19 mouse cellular contexts compared by ENCODE assay signal in genomic region chr1:191875006-191875405, GRCm38 (mm10). TPM values are rescaled to one million over a fixed set of nuclear protein-coding genes. Genes with fewer than 3 reads are reported as not detected.
DNase-seq lines count a peak whose midpoint lies in the region; ATAC-seq and TF ChIP-seq lines count a peak whose summit lies in the region.
"Had no signal": no experiment of that assay in that cellular context is flagged by ENCODE, and none has a peak within 500 bp of the region (broad histone marks: within the 10 kb centered on the region; RNA-seq: fewer than 3 reads in every experiment).

No protein-coding gene starts in this region.

- no peak overlapping the region for H3K9ac ChIP-seq in intestine, embryonic 16.5 days (ENCODE audit: low read depth, low read length)
- no peak overlapping the region for H3K9ac ChIP-seq in intestine, embryonic 15.5 days
- no peak overlapping the region for H3K9ac ChIP-seq in liver, embryonic 14.5 days (replicated peaks)
- H3K9ac ChIP-seq in stomach, postnatal 0 days (ENCODE audit: low read length): no peak overlapping the region
- H3K9ac ChIP-seq: embryonic facial prominence, embryonic 13.5 days; heart, embryonic 13.5 days; neural tube, embryonic 13.5 days; stomach, embryonic 15.5 days had no signal

- intact Hi-C loops in gastrocnemius, adult 2 months (cut with DNase I): no loop called here

- no peaks in the 10 kb centered on the region for H3K9me3 ChIP-seq in intestine, embryonic 16.5 days (ENCODE audit: control insufficient read depth, low read length)
- no peaks in the 10 kb centered on the region for H3K9me3 ChIP-seq in intestine, embryonic 15.5 days
- H3K9me3 ChIP-seq in liver, embryonic 14.5 days (ENCODE audit: control insufficient read depth, low read length): no peaks in the 10 kb centered on the region
- H3K9me3 ChIP-seq in stomach, postnatal 0 days (ENCODE audit: control insufficient read depth, low read length): no peaks in the 10 kb centered on the region
- H3K9me3 ChIP-seq: embryonic facial prominence, embryonic 13.5 days; forebrain, embryonic 10.5 days; heart, embryonic 13.5 days; neural tube, embryonic 13.5 days; stomach, embryonic 15.5 days had no signal

- no peak overlapping the region for H3K27ac ChIP-seq in intestine, embryonic 16.5 days (ENCODE audit: low read length)
- no peak overlapping the region for H3K27ac ChIP-seq in intestine, embryonic 15.5 days
- H3K27ac ChIP-seq in liver, embryonic 14.5 days: no peak overlapping the region
- no peak overlapping the region for H3K27ac ChIP-seq in stomach, postnatal 0 days (replicated peaks)
- no peak overlapping the region for H3K27ac ChIP-seq in gastrocnemius, adult 2 months
- H3K27ac ChIP-seq: embryonic facial prominence, embryonic 13.5 days; forebrain, embryonic 10.5 days; heart, embryonic 13.5 days; layer of hippocampus, adult 2 months; neural tube, embryonic 13.5 days; stomach, embryonic 15.5 days had no signal

- H3K27me3 ChIP-seq in intestine, embryonic 16.5 days (replicated peaks; ENCODE audit: control insufficient read depth, insufficient read depth, low read length): no peaks in the 10 kb centered on the region
- H3K27me3 ChIP-seq in intestine, embryonic 15.5 days (replicated peaks): no peaks in the 10 kb centered on the region
- no peaks in the 10 kb centered on the region; the same call in 1 of the 2 replicates for H3K27me3 ChIP-seq in liver, embryonic 14.5 days (ENCODE audit: control insufficient read depth, insufficient read depth, low read length)
- H3K27me3 ChIP-seq in stomach, postnatal 0 days (ENCODE audit: control insufficient read depth, insufficient read depth, low read length): no peaks in the 10 kb centered on the region
- H3K27me3 ChIP-seq: embryonic facial prominence, embryonic 13.5 days; neural tube, embryonic 13.5 days; stomach, embryonic 15.5 days had no signal

- 0 out of 2 replicates have a peak, but pooled peaks cover 6% of the 10 kb centered on the region for H3K4me1 ChIP-seq in intestine, embryonic 16.5 days (ENCODE audit: control insufficient read depth, insufficient read depth, low read length)
- 0 out of 2 replicates have a peak, but pooled peaks cover 7% of the 10 kb centered on the region for H3K4me1 ChIP-seq in intestine, embryonic 15.5 days (replicated peaks)
- peaks cover 16 to 35% of the 10 kb centered on the region in 2 experiments for H3K4me1 ChIP-seq in liver, embryonic 14.5 days (replicated peaks; ENCODE audit: control insufficient read depth in 2 of 2, insufficient read depth in 2 of 2, low read length in 1 of 2)
- H3K4me1 ChIP-seq in stomach, postnatal 0 days (replicated peaks; ENCODE audit: control insufficient read depth, insufficient read depth): no peaks in the 10 kb centered on the region

- 87% methylated on average over 7 of the region's 7 CpGs for WGBS in intestine, embryonic 16.5 days
- WGBS in intestine, embryonic 15.5 days: 83% methylated on average over 7 of the region's 7 CpGs
- 30% methylated on average over 7 of the region's 7 CpGs for WGBS in liver, embryonic 14.5 days (ENCODE audit: insufficient replicate concordance)
- 59% methylated on average over 7 of the region's 7 CpGs for WGBS in stomach, postnatal 0 days

- no peak overlapping the region for H3K4me3 ChIP-seq in intestine, embryonic 16.5 days (ENCODE audit: low read length)
- no peak overlapping the region for H3K4me3 ChIP-seq in intestine, embryonic 15.5 days (replicated peaks)
- no peak overlapping the region for H3K4me3 ChIP-seq in liver, embryonic 14.5 days (ENCODE audit: insufficient read depth in 1 of 2, low read depth in 2 of 2, low read length in 2 of 2)
- no peak overlapping the region for H3K4me3 ChIP-seq in stomach, postnatal 0 days (ENCODE audit: low read depth, low read length)
- no peak overlapping the region for H3K4me3 ChIP-seq in gastrocnemius, adult 2 months
- H3K4me3 ChIP-seq: embryonic facial prominence, embryonic 13.5 days; forebrain, embryonic 10.5 days; heart, embryonic 13.5 days; layer of hippocampus, adult 2 months; neural tube, embryonic 13.5 days; stomach, embryonic 15.5 days had no signal

- no peak overlapping the region for H3K4me2 ChIP-seq in intestine, embryonic 16.5 days (ENCODE audit: low read depth, low read length)
- no peak overlapping the region for H3K4me2 ChIP-seq in intestine, embryonic 15.5 days (replicated peaks)
- H3K4me2 ChIP-seq in liver, embryonic 14.5 days (ENCODE audit: low read depth): peak overlapping the region; percentile 13; the same call in 1 of the 2 replicates
- H3K4me2 ChIP-seq in stomach, postnatal 0 days (replicated peaks; ENCODE audit: low read depth): no peak overlapping the region
- H3K4me2 ChIP-seq: embryonic facial prominence, embryonic 13.5 days; heart, embryonic 13.5 days; neural tube, embryonic 13.5 days; stomach, embryonic 15.5 days had no signal

- TF ChIP-seq EP300 in liver, embryonic 14.5 days (IDR thresholded peaks at IDR 0.05; ENCODE audit: low read depth): peak; percentile 55
- TF ChIP-seq EP300 in stomach, postnatal 0 days (optimal IDR thresholded peaks at IDR 0.05): no peak

- no peak for DNase-seq in liver, embryonic 14.5 days (ENCODE audit: low read depth in 3 of 3, low spot score in 3 of 3)
- peak; percentile 72 for DNase-seq in stomach, postnatal 0 days (ENCODE audit: low spot score)
- no peak for DNase-seq in lung, postnatal 4 days
- no peak for DNase-seq in gastrocnemius, adult 2 months
- DNase-seq: cerebellum, adult 9-10 months; heart, postnatal 36 days; kidney, adult 18-20 months; kidney, postnatal 14 days; midbrain, embryonic 14.5 days had no signal

- H3K36me3 ChIP-seq in intestine, embryonic 16.5 days (ENCODE audit: control insufficient read depth, insufficient read depth, low read length): no peaks in the 10 kb centered on the region
- no peaks in the 10 kb centered on the region for H3K36me3 ChIP-seq in intestine, embryonic 15.5 days
- no peaks in the 10 kb centered on the region for H3K36me3 ChIP-seq in liver, embryonic 14.5 days (replicated peaks; ENCODE audit: control insufficient read depth, insufficient read depth, low read depth)
- H3K36me3 ChIP-seq in stomach, postnatal 0 days (ENCODE audit: control insufficient read depth, insufficient read depth, low read length): no peaks in the 10 kb centered on the region
- H3K36me3 ChIP-seq: embryonic facial prominence, embryonic 13.5 days; forebrain, embryonic 10.5 days; heart, embryonic 13.5 days; neural tube, embryonic 13.5 days; stomach, embryonic 15.5 days had no signal

- 0 out of 2 replicates have a peak, but pooled peaks have one; percentile 29 for ATAC-seq in intestine, embryonic 16.5 days
- ATAC-seq in intestine, embryonic 15.5 days: no peak
- peak; percentile 78 for ATAC-seq in erythroblast, adult 5-6 weeks (replicated peaks; ENCODE audit: low FRiP score, poor library complexity, severe bottlenecking)
- ATAC-seq in liver, embryonic 14.5 days (ENCODE audit: insufficient read depth): peak; percentile 42
- peak; percentile 16; the same call in 1 of the 2 replicates for ATAC-seq in stomach, postnatal 0 days (ENCODE audit: low FRiP score, low TSS enrichment)
- ATAC-seq: hindbrain, embryonic 16.5 days had no signal

- TF ChIP-seq CTCF in liver, embryonic 14.5 days (IDR thresholded peaks at IDR 0.05; ENCODE audit: low read depth): no peak
- no peak for TF ChIP-seq CTCF in stomach, postnatal 0 days (IDR thresholded peaks at IDR 0.05; ENCODE audit: low read depth)
- TF ChIP-seq CTCF in gastrocnemius, adult 2 months (IDR thresholded peaks at IDR 0.05): no peak

RNA-seq across cellular contexts. Expression of gene Slc30a1, which starts 31.6 kb away (rescaled TPM):
- polyA plus RNA-seq in intestine, embryonic 16.5 days (2015; fragmentation: Nextera tagmentation; extraction: Ambion mirVana): 1.8 TPM in 2 replicates
- polyA plus RNA-seq in intestine, embryonic 15.5 days (2015; fragmentation: Nextera tagmentation; extraction: Ambion mirVana): 4.5 and 5.5 TPM in 2 replicates
- 21.1 and 24.0 TPM in 2 replicates for total RNA-seq in erythroblast, adult 5-6 weeks (2015; ENCODE audit: low replicate concordance)
- total RNA-seq in erythroblast, adult 5-6 weeks (2017; ENCODE audit: low replicate concordance): 30.1 and 42.1 TPM in 2 replicates
- 3.8 and 5.9 TPM in 2 replicates for polyA plus RNA-seq in liver, embryonic 14.5 days (2012; rRNA removed)
- polyA plus RNA-seq in liver, embryonic 14.5 days (2014; fragmentation: Nextera tagmentation; extraction: Ambion mirVana): 2.1 and 3.2 TPM in 2 replicates
- 5.4 and 5.5 TPM in 2 replicates for polyA plus RNA-seq in stomach, postnatal 0 days (2015; fragmentation: Nextera tagmentation; extraction: Ambion mirVana)
- 1 to 10 TPM; 5.8 to 6.4 TPM for total RNA-seq in gastrocnemius, adult 2 months (2021)

RNA-seq across cellular contexts. Expression of gene Nek2, which starts 53.8 kb away (rescaled TPM):
- polyA plus RNA-seq in intestine, embryonic 16.5 days (2015; fragmentation: Nextera tagmentation; extraction: Ambion mirVana): 43.1 and 44.1 TPM in 2 replicates
- 45.6 and 47.6 TPM in 2 replicates for polyA plus RNA-seq in intestine, embryonic 15.5 days (2015; fragmentation: Nextera tagmentation; extraction: Ambion mirVana)
- total RNA-seq in erythroblast, adult 5-6 weeks (2015; ENCODE audit: low replicate concordance): 18.4 and 18.8 TPM in 2 replicates
- 29.2 and 65.2 TPM in 2 replicates for total RNA-seq in erythroblast, adult 5-6 weeks (2017; ENCODE audit: low replicate concordance)
- polyA plus RNA-seq in liver, embryonic 14.5 days (2012; rRNA removed): 11.2 and 14.4 TPM in 2 replicates
- 28.8 and 33.0 TPM in 2 replicates for polyA plus RNA-seq in liver, embryonic 14.5 days (2014; fragmentation: Nextera tagmentation; extraction: Ambion mirVana)
- polyA plus RNA-seq in stomach, postnatal 0 days (2015; fragmentation: Nextera tagmentation; extraction: Ambion mirVana): 7.9 and 10.6 TPM in 2 replicates
- total RNA-seq in gastrocnemius, adult 2 months (2021): under 1 TPM; 0.26 to 0.33 TPM
